Mouse (Mus musculus): ENCODE results near the gene Gm42372.
A peak's percentile ranks its signal among the peaks of the same experiment; 100 is the strongest.

Gm42372 gene

GRCm38 (mm10) chr7:16961678-16962077 is 21.2 kb upstream of the Gm42372 start:
- DNase-seq: no peak

DNA sequence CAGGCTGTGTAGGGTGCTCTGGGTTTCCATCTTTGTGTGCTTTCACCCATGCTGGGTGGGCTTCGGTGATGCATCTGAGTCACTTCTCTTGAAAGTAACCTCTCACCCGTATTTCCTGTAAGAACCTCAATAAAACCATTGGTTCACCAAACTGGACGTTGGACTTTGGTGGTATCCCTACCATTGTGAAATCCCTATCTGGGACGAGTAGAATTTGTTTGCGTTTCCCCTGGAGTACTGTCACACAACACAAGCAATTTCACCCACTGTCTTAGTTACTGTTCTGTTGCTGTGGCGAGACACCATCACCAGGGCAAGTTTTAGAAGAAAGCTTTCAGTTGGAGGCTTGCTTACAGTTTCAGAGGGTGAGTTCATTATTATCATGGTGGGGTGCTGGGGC is 14.5 kb upstream of the Gm42372 start:
- DNase-seq: no peak

GRCm38 (mm10) chr7:16971160-16971559 is 11.7 kb upstream of the Gm42372 start:
- DNase-seq: no peak

DNA sequence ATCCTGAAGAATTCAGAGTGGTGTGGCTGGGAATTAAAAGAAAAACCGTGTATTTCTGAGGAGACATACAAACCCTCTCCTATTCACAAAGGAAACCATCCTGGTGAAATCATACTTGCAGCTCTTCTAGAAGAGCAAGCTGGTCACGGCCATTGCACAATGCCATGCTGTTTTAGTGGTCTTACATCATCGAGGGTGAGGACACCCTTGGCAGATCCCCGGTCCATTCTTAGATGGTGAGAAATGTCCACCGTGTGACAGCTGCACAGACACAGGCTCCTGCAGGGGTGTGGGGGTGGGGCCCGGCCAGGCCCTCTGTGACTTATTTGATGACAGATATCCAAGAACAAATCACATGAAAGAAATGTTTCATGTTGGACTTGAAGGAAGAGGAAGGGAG is 8.9 kb upstream of the Gm42372 start:
- no peak for DNase-seq

- no peak for DNase-seq
Measured at GRCm38 (mm10) chr7:16976298-16976697, 6.6 kb upstream of the Gm42372 start.

GRCm38 (mm10) chr7:16978173-16978572 is 4.7 kb upstream of the Gm42372 start:
- no peak for DNase-seq

DNA sequence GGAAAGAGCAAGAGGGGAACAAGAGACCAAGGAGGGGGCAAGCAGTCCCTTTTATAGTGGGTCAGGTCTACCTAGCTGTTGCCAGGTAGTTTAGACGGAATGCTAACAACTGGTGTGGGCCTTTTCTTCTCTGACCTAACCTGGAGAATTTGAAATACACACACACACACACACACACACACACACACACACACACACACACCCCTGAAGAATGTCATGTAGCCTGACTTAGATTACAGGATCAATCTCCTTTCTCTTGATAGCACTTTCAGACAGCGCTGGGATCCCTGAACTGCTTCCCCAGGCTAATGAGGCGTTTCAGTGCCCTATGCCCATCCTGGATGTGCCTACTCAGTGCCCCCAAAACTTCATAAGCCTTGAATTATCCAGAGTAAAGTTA is 4.3 kb upstream of the Gm42372 start:
- DNase-seq: no peak

DNA sequence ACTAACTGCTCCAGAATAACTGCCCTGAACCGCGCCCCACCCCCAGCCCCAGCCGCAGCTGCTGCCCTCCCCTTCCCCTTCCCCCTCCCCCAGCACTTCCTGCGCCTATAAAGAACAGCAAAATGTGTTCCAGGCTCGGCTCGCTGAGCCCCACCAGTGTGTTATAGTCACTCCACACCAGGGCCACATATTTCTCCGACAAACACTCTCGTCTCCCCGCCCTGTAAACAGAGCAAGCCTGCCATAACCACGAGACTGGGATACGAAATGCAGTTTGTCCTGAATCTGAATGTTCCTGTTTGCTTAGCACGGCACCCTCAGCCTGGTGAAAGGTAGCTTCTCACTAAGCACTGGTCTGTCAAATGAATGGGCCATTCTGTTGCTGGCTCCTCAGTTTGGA is 2.5 kb upstream of the Gm42372 start:
- DNase-seq: no peak

DNA sequence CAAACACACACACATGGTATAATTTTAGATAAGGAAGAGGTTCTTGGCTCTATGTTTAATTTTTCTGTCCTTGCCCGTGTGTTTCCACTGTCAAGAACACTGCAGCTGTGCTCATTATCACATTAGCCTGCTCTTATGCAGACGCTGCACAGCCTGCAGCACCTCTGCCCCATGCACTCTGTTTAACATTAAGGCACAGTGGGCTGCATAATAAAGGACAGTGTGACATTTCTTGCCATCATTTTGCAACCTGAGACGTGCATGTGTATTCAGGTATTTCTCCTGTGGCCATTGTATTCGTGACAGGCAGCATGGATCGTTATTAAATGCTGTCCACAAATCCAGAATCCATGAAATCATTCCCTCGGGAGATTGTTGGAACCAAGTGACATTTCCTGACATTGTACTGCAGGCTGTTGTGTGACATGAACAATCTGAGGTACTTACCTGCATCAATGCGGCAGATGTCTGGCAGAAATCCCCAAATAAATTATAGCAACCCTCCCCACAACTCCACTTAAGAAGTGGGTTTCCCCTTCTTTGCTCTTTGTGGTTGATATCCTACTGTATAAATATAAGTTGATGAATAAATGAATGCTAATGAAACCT is 4.8 kb downstream of the Gm42372 start:
- no peak for DNase-seq

- DNase-seq: no peak
Measured at GRCm38 (mm10) chr7:16988405-16988804, 5.5 kb downstream of the Gm42372 start.

DNA sequence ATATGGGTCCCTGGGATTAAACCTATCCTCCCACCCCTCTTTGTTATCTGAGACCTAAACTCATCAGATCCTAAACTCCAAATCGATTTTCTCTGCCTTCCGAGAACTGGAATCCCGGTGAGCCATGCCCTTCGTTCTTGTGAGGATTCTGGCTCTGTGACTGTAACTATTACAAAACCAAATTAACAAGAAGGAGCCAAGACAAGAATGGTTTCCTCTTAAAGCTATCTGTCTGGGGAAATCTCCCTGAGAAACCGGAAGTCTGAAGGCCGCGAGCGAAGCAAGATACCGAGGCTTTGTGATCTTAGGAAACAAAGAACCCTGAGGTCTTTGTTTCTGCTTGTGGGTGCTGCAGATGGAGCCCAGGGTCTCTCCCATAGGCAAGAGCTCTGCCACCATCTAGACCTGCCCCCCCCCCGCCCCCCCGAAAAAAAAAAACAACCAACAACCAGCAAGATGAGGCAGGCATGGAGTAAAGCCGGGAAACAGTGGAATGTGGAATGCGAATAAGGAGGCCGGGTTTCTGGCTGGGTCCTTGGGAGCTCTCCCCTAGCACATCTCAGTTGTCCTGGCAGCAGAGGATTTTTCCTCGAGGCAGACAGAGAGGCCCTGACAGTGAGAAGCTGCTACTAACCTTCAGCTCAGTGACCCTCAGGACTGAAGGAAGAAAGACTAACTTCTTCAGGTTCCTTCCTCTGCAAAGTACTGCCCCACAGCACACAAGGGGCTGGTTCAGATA is 7.3 kb downstream of the Gm42372 start:
- no peak for DNase-seq

- no peak for DNase-seq
Measured at GRCm38 (mm10) chr7:16991681-16992450, 9.0 kb downstream of the Gm42372 start.

DNA sequence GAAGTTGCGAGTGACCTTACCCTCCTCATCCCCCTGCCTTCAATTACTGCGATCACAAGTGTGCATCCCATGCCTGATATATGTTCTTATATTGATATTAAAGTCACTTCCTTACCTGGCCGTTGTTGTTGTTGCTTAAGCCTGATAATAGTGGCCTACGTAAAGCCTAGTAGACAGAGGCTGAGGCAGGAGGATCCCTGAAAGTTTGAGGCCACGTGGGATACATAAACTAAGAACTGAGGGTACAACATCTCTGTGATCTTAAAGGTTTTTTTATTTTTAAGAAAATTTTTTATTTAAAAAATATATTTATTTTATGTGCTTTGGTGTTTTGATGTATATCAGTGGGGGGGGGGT is 9.5 kb downstream of the Gm42372 start, which contains the start of gene Ccdc8:
Gene Ccdc8 (plus strand): TSS at position 258 of the 357 bp plus-strand sequence.
- DNase-seq: no peak

DNA sequence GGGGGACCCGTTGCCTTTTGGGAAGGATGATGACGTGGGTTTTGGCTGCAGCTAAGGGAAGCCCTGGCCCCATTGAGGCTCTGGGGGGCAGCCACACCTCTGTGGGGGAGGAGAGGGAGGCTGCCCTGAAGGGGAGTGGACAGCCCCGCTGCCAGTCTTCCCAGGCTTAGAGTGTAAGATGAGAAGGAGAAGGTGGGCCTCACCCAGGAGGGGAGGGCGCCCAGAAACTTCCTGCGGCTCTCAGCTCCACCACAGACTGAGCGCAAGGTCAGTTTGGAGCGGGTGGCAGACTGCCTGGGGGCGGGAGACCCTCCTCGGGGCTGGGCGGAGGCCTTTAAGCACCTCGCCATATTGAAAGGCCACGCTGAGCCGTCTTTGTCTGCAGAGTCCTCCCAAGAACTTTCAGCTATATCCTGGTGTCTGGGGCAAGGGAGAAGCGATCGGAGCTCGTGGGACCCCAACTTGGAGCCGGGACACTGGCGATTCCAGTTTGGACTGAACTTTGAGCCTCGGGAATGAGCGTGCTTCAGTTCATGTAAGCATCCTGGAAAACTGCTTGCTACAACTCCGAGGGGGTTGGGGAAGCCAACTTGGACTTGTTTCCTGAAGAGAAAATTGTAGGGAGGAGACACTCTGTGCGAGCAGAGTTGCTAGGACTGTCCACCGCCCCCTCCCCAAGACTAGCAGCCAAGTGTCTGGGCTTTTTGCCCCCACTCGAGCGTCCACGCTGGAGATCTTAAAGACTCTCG is 10.9 kb downstream of the Gm42372 start:
- no peak for DNase-seq

GRCm38 (mm10) chr7:16994400-16994799 is 11.5 kb downstream of the Gm42372 start:
- no peak for DNase-seq

DNA sequence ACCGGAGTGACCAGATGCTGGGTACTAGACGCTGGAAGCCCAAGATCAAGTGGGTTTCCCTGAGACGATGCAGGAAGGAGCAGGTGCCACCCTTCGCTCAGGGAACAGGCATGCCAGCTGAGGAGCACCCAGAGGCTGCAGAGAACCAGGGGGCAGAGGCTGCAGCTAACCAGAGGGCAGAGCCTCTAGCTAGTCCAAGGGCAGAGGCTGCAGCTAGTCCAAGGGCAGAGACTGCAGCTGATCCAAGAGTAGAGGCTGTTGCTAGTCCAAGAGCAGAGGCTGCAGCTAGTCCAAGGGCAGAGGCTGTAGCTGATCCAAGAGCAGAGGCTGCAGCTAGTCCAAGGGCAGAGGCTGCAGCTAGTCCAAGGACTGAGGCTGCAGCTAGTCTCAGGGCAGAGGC is 12.5 kb downstream of the Gm42372 start:
- no peak for DNase-seq

- DNase-seq: no peak
Measured at GRCm38 (mm10) chr7:16999233-16999632, 16.3 kb downstream of the Gm42372 start.

DNA sequence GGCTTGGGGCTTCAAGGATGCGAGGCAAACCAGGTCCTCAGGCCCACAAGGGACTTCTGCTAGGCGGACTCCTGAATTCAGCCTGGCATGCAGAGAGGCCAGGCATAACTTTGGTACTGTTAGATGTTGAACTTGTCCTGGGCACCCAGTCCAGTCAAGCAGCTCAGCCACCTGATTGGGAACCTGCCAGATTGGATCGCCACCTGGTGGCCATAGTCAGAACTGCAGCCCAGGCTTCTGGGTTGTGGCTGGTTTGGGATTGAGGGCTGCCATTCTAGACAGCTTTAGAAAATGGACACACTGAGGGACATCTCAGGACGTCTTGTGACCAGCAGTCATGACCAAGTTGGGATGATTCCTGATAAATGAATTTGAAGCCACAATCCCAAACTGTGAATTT is 16.8 kb downstream of the Gm42372 start:
- DNase-seq: peak; percentile 95

GRCm38 (mm10) chr7:17002375-17003195 is 19.7 kb downstream of the Gm42372 start:
- DNase-seq: peak; percentile 90

- peak; percentile 77 for DNase-seq
Measured at GRCm38 (mm10) chr7:17003230-17003960, 20.5 kb downstream of the Gm42372 start.

GRCm38 (mm10) chr7:17004716-17005115 is 21.8 kb downstream of the Gm42372 start:
- DNase-seq: peak; percentile 48

GRCm38 (mm10) chr7:17007300-17007699 is 24.4 kb downstream of the Gm42372 start:
- no peak for DNase-seq
